Mouse (Mus musculus) ES-Bruce4 (cell line): Measurements from ENCODE around the gene Ces1b.

Experiments
- CTCF ChIP-seq: IDR thresholded peaks from one replicate; pipeline ENCODE4 v1.8.1; 2011; ENCODE audit warnings: low read depth, low read length
- EP300 ChIP-seq: IDR thresholded peaks from 2 replicates; pipeline ENCODE4 v1.6.1; 2011; ENCODE audit warnings: low read depth, low read length; ENCODE audit not compliant: insufficient read depth

DNA sequence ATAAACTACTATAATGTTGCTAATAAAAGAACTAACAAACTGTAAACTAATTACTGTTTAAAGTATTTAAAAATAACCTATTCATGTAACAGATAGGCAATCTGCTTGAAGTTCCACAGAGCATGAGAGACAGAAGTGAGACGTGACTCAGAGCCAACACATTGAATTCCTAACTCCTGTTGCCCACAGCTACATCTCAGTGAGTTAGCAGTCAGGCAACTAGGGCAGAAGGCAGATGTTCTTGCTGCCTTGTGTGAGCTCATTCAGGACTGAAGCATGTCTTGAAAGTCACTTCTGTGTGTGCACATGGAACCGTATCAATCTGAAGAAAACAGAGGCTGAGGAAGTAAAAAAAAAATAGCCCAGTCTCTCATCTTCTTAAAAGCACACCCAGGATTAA lies 39.6 kb downstream of the Ces1b start:
- TF ChIP-seq CTCF, result no peak
- no peak for TF ChIP-seq EP300
